Mouse (Mus musculus) liver, postnatal 0 days (tissue): ENCODE results near the gene Klhdc3. TPM values are rescaled to one million over a fixed set of nuclear protein-coding genes. Genes with fewer than 3 reads are reported as not detected.
A peak's percentile ranks its signal among the peaks of the same experiment; 100 is the strongest.

Experiments used
- ATAC-seq: fragments of 200-750 bp; cut with Nextera tagmentation; 2 replicates; pipeline ENCODE4 v1.8.0; 2017; ENCODE audit warnings: mild to moderate bottlenecking, moderate library complexity
- DNase-seq: peaks from one replicate; pipeline ENCODE4 v3.0.0-alpha.2; 2016
- H3K27ac ChIP-seq: fragments of 300-500 bp; sonication (generic); 2 replicates; pipeline ENCODE4 v1.5.1; 2014; ENCODE audit warnings: antibody characterized with exemption, moderate library complexity, mild to moderate bottlenecking, low read depth
- H3K27me3 ChIP-seq: fragments of 300-500 bp; sonication (generic); 2 replicates; pipeline ENCODE4 v1.6.1; 2014; ENCODE audit warnings: low read length, control low read depth, mixed read lengths; ENCODE audit not compliant: insufficient read depth
- H3K36me3 ChIP-seq: fragments of 300-500 bp; sonication (generic); replicated peaks from 2 replicates; pipeline ENCODE4 v1.6.1; 2014; ENCODE audit warnings: mild to moderate bottlenecking, control low read depth, low read length, moderate library complexity, mixed read lengths; ENCODE audit not compliant: insufficient read depth
- H3K4me1 ChIP-seq: fragments of 300-500 bp; sonication (generic); 2 replicates; pipeline ENCODE4 v1.6.1; 2014; ENCODE audit warnings: antibody characterized with exemption, mild to moderate bottlenecking, control low read depth; ENCODE audit not compliant: insufficient read depth
- H3K4me2 ChIP-seq: fragments of 300-500 bp; sonication (generic); 2 replicates; pipeline ENCODE4 v1.6.1; 2014; ENCODE audit warnings: low read depth, mild to moderate bottlenecking, low read length, moderate library complexity, mixed read lengths
- H3K4me3 ChIP-seq: fragments of 300-500 bp; sonication (generic); 2 replicates; pipeline ENCODE4 v1.5.1; 2014; ENCODE audit warnings: low read depth, low read length
- H3K9ac ChIP-seq: fragments of 300-500 bp; sonication (generic); replicated peaks from 2 replicates; pipeline ENCODE4 v1.6.1; 2014; ENCODE audit warnings: mild to moderate bottlenecking, moderate library complexity
- H3K9me3 ChIP-seq: fragments of 300-500 bp; sonication (generic); 2 replicates; pipeline ENCODE4 v1.6.1; 2016; ENCODE audit warnings: mild to moderate bottlenecking, control low read depth, low read length, mixed read lengths
- CTCF ChIP-seq: sonication (generic); IDR thresholded peaks from 2 replicates; pipeline ENCODE4 v1.5.1; 2016; ENCODE audit warnings: antibody characterized with exemption, low read depth
- EP300 ChIP-seq: IDR thresholded peaks from 2 replicates; pipeline ENCODE4 v1.6.1; 2016; ENCODE audit warnings: antibody characterized with exemption, low read depth, mild to moderate bottlenecking
- WGBS: fragments of 180-500 bp; shearing (Covaris S2); extraction: QIAGEN DNeasy Blood & Tissue Kit; methylation state at CpG from one replicate; pipeline ENCODE4 v1.1.7; 2014; ENCODE audit not compliant: insufficient replicate concordance; 5-methylcytosine and 5-hydroxymethylcytosine counted together
- polyA plus RNA-seq: library from polyadenylated mRNA; unstranded; fragments of >200 nt; fragmentation: Nextera tagmentation; extraction: Ambion mirVana; gene quantifications from 2 replicates; pipeline ENCODE4 v1.2.1, GENCODE M21; 2015

Klhdc3 gene
- polyA plus RNA-seq, 1 experiment from 2014 or later = 63.0 TPM

DNA sequence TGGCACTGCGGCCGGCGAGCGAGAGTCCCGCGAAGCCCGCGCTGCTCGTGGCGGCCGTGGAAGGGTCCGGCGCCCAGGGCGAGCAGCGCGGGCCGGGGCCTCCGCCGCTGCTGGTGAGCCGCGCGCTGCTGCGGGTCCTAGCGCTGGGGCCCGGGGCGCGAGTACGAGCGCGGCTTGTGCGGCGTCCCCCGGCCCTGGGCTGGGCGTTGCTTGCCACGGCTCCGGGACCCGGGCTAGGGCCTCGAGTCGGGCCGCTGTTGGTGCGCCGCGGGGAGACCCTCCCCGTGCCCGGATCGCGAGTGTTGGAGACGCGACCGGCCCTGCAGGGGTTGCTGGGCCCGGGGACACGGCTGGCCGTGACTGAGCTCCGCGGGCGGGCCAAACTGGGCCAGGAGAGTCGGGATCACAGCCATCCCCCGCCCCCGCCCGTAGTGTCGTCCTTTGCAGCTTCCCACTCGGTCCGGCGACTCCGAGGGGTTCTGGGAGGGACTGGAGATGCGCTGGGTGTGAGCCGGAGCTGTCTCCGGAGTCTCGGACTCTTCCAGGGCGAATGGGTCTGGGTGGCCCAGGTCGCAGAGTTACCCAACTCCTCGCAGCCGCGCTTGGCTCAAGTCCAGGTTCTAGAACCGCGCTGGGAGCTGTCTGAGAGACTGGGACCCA lies 31.0 kb upstream of the Klhdc3 start:
- TF ChIP-seq CTCF (no peak), EP300 (no peak)
- WGBS = under 1% methylated on average over 60 of the region's 76 CpGs
- peak; percentile 64 for ATAC-seq
- Histone ChIP-seq H3K9me3 (no peaks in the 10 kb centered on the region), H3K4me3 (peak overlapping the region; percentile 100), H3K4me1 (peaks cover 11% of the 10 kb centered on the region), H3K27ac (peak overlapping the region; percentile 89), H3K27me3 (no peaks in the 10 kb centered on the region), H3K9ac (peak overlapping the region; percentile 98), H3K4me2 (peak overlapping the region; percentile 75), H3K36me3 (peaks cover 16% of the 10 kb centered on the region)
- peak; percentile 82 for DNase-seq

DNA sequence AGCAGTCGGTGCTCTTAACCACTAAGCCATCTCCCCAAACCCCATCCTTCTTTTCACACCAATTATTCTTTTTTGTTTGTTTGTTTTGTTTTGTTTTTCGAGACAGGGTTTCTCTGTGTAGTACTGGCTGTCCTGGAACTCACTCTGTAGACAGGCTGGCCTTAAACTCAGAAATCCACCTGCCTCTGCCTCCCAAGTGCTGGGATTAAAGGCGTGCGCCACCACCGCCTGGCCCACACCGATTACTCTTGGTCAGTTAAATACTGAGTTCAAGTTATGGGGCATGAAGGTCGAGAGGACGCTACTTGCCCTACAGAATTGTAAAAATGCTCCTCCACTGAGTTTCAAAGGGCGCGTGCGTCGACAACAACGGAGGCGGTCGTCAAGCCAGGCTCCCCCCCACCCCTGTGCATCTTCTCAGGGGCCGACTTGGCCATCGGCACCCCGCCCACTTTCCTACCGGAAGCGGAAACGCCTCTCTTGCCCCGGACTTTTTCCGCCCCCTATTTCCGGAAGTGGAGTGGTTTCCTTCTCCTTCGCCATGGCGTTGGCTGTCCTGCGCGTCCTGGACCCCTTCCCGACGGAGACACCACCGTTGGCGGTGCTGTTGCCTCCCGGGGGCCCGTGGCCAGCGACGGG lies 30.4 kb upstream of the Klhdc3 start, which contains the start of gene Pex6:
Pex6 (plus strand) TSS at position 505 of the 639 bp plus-strand sequence.
- Histone ChIP-seq H3K36me3 (peaks cover 16% of the 10 kb centered on the region), H3K27ac (peak within 1 kb of the TSS; percentile 89), H3K4me3 (peak within 1 kb of the TSS; percentile 100), H3K9ac (peak within 1 kb of the TSS; percentile 98), H3K4me1 (peaks cover 11% of the 10 kb centered on the region), H3K4me2 (peak within 1 kb of the TSS; percentile 75), H3K9me3 (no peaks in the 10 kb centered on the region), H3K27me3 (no peaks in the 10 kb centered on the region)
- 9% methylated on average over 36 of the region's 36 CpGs for WGBS
- ATAC-seq (peak; percentile 89), DNase-seq (peak; percentile 93)
- peak; percentile 19; the same call in 1 of the 2 replicates for TF ChIP-seq CTCF
- peak; percentile 35; the same call in 1 of the 2 replicates for TF ChIP-seq EP300

DNA sequence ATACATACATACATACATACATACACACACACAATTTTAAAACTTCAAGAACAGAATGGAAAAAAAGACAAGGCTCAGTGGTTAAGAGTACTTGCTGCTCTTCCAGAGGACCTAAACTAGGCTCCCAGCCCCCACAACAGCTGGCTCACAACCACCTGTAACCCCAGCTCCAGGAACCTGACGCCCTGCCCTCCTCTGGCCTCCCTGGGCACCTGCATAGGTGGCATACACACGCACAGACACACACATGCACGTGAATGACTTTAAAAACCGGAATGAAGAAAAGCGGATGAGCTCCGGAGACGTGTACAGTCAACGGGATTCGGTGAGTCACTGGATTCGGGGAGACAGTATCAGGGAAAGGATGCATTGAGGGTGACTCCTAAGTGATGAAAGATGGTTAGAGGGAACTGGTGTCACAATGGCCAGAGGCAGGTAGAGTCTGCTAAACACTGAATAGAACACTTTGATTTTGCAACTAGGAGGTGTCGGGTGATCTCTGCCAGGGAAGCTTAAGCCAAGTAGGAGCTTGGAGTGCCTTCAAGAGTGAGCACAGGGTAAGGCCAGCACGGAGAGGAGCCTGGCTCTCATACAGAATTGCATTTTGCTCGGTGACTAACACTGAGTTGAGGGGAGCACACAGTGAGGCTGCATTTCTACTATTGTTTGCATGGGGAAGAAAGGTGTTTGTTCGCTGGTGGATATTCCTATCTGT lies 25.8 kb upstream of the Klhdc3 start:
- ATAC-seq (no peak), DNase-seq (no peak)
- Histone ChIP-seq H3K9me3 (no peaks in the 10 kb centered on the region), H3K36me3 (no peaks in the 10 kb centered on the region), H3K9ac (no peak overlapping the region), H3K4me1 (peaks cover 26% of the 10 kb centered on the region), H3K27me3 (no peaks in the 10 kb centered on the region), H3K4me2 (no peak overlapping the region), H3K27ac (no peak overlapping the region), H3K4me3 (no peak overlapping the region)
- TF ChIP-seq CTCF (no peak), EP300 (no peak)
- WGBS = 87% methylated on average over 14 of the region's 14 CpGs

DNA sequence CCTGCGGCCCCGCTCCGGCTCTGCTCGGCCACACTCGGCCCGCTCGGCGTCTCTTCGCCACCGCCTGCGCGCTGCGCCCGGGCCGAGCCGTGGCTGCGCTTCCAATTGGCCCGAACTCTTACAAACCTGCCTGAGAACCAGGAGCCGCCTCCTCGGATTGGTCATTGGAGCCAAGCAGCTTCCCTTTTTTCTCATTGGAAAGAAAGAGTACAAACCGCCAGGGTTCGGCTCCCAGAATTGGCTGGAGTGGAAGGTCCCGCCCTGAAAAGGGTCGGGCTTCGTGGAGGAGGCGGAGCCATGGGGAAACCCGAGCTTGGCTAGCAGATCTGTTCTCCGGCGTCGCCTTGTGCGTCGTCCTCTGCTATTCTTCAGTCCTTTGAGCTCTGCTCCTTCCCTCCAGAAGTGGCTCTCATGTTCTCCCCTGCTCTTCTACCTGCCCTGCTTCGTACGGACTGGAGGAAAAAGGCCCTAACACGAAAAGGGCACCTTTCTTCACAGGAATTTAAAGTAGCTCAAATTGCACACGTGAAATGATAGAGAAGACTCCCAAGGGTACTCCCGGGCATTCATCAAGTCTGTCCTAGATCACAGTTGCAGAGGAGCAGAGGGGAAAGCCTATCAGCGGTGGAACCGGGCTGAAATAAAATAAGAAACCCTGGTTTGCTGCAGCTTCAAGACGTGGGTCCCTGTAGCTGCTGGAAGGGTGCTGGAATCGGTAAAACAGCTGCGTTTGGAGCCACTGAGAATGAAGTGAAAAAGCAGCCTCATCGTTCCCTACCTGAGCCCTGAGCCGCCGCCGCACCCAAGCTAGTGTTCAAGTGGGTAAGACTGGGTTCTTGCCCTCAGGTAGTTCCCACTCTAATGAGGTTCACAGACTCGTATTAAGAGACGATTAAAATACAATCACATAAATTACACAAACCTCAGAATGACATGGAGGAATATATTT lies 24.4 kb upstream of the Klhdc3 start, which contains the start of gene Ppp2r5d:
Ppp2r5d (minus strand) TSS at position 225 of the 949 bp plus-strand sequence.
- ATAC-seq (peak; percentile 97), DNase-seq (peak; percentile 96)
- Histone ChIP-seq H3K27me3 (no peaks in the 10 kb centered on the region), H3K4me1 (peaks cover 21% of the 10 kb centered on the region), H3K9me3 (no peaks in the 10 kb centered on the region), H3K4me2 (peak within 1 kb of the TSS; percentile 96), H3K36me3 (no peaks in the 10 kb centered on the region; the same call in 1 of the 2 replicates), H3K27ac (peak within 1 kb of the TSS; percentile 85), H3K4me3 (peak within 1 kb of the TSS; percentile 96), H3K9ac (peak within 1 kb of the TSS; percentile 94)
- no peak for TF ChIP-seq CTCF
- TF ChIP-seq EP300 = no peak
- WGBS = under 1% methylated on average over 48 of the region's 48 CpGs

DNA sequence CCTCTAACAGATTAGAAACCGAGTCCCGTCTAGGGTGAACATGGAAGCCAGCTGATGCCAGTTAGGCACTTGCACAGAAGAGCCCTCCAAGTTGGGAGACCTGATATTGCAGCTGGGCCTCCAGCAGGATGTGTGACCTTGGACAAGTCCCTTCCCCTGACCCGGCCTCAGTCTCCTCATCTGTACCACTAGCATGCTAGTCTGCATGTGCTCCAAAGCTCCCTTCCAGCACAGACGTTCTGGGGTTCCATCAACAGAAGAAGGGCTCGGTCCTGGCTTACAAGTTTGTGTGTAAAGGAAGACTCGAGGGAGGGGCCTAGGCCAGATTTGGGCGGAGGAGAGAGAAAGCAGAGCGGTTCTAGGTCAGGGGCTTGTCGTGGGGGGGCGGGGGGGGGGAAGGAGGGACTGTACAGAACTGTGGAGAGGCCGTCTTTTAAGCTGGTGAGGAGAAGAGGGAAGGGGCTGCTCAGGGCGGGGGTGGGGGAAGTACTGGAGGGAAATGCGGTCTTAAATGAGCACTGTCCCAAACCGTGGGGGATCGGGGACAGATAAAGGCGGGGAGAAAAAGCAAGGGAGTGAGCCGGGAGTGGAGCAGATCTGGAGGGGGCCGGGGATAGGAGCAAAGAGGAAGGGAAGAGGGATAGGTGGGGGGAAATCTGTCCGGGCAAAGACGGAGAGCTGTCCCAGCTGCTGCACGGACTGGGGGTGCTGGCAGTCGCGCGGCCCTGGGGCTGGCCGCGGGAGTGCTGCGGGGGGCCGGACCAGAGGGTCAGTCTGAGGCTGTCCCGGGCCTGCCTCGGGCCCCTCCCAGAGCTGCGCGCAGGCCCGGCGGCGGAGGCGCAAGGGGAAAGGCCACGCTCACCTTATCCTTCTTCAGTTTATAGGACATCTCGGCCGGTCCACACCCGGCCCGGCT lies 23.5 kb upstream of the Klhdc3 start:
- Histone ChIP-seq H3K36me3 (no peaks in the 10 kb centered on the region; the same call in none of the 2 replicates), H3K27me3 (no peaks in the 10 kb centered on the region), H3K4me1 (peaks cover 21% of the 10 kb centered on the region), H3K4me3 (peak overlapping the region; percentile 96), H3K9ac (peak overlapping the region; percentile 94), H3K4me2 (peak overlapping the region; percentile 96), H3K9me3 (no peaks in the 10 kb centered on the region), H3K27ac (peak overlapping the region; percentile 85)
- WGBS = 5% methylated on average over 33 of the region's 41 CpGs
- ATAC-seq = peak; percentile 66
- TF ChIP-seq EP300 = no peak
- no peak for TF ChIP-seq CTCF
- DNase-seq = no peak
